ENCODE assay signal across 8 mouse cellular contexts in the genomic region with DNA sequence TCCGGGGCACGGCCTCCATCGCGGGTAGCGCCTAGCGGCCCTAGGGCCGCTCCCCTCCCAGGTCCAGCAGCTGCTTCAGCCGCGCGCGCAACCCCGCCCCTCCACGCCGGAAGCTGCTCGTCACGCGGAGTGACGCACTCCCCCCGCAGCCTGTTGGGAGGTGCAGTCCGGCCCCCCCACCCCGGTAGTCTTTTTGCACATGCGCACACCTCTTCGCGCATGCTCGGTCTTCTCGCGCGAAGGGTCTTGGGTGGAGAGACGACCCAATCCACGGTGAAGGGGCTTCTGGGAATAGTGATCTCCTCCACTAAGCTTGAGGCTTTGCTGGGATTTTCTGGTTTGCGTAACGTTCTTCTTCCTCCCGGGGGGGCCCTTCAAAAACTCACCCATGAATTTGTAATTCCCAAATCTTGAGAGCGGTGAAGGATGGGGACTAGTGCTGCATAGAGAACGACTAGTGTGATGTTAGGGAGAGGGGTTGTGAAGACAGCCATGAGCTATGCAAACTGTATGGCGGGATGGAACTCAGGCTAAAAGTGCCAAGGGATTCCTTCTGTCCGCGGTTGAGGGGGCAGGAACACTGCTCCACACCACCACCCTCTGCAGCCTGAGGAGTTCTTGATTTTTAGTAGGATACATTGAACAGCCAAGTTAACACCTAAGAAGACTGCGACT. TPM values are rescaled to one million over a fixed set of nuclear protein-coding genes. Genes with fewer than 3 reads are reported as not detected.
DNase-seq lines count a peak whose midpoint lies in the region; ATAC-seq and TF ChIP-seq lines count a peak whose summit lies in the region.

A gene (minus strand): TSS at position 115 of the 675 bp plus-strand sequence.

- H3K27ac ChIP-seq in bone marrow macrophage, adult 2 months (ENCODE audit: insufficient read depth, low read depth, low read length): peak within 1 kb of the TSS; percentile 89
- H3K27ac ChIP-seq in embryonic fibroblast, embryonic 13.5 days (ENCODE audit: insufficient read depth, low read length): peak within 1 kb of the TSS; percentile 86
- H3K27ac ChIP-seq in kidney, embryonic 14.5 days (ENCODE audit: low read depth, low read length): peak within 1 kb of the TSS; percentile 84
- peak within 1 kb of the TSS; percentile 87 for H3K27ac ChIP-seq in limb, embryonic 15.5 days

- no peak for TF ChIP-seq CTCF in bone marrow macrophage, adult 2 months (IDR thresholded peaks at IDR 0.05; ENCODE audit: low read depth, low read length)
- TF ChIP-seq CTCF in embryonic fibroblast, embryonic 13.5 days (IDR thresholded peaks at IDR 0.05; ENCODE audit: borderline replicate concordance, insufficient read depth, low read length): no peak

- H3K9me3 ChIP-seq in kidney, embryonic 14.5 days (ENCODE audit: control insufficient read depth, low read length): no peaks in the 10 kb centered on the region
- H3K9me3 ChIP-seq in limb, embryonic 15.5 days: no peaks in the 10 kb centered on the region

- peak within 1 kb of the TSS; percentile 89 for H3K4me2 ChIP-seq in kidney, embryonic 14.5 days (replicated peaks; ENCODE audit: low read depth, low read length)
- H3K4me2 ChIP-seq in limb, embryonic 15.5 days: peak within 1 kb of the TSS; percentile 81

- ATAC-seq in kidney, embryonic 14.5 days (ENCODE audit: low FRiP score, low TSS enrichment): peak; percentile 96
- peak; percentile 96 for ATAC-seq in limb, embryonic 15.5 days (ENCODE audit: insufficient number of reproducible peaks, low FRiP score, low TSS enrichment, low read depth)

- peak; percentile 70; the same call in 1 of the 2 replicates for TF ChIP-seq POLR2A in bone marrow macrophage, adult 2 months (IDR thresholded peaks at IDR 0.05; ENCODE audit: borderline replicate concordance, low read depth, low read length)
- peak; percentile 66 for TF ChIP-seq POLR2A in embryonic fibroblast, embryonic 13.5 days (IDR thresholded peaks at IDR 0.05; ENCODE audit: low read depth, low read length)

- H3K4me3 ChIP-seq in bone marrow macrophage, adult 2 months (ENCODE audit: insufficient read depth, low read length): peak within 1 kb of the TSS; percentile 87
- H3K4me3 ChIP-seq in embryonic fibroblast, embryonic 13.5 days (ENCODE audit: insufficient read depth, low read length): peak within 1 kb of the TSS; percentile 94
- peak within 1 kb of the TSS; percentile 90 for H3K4me3 ChIP-seq in kidney, embryonic 14.5 days (ENCODE audit: low read length)
- peak within 1 kb of the TSS; percentile 96 for H3K4me3 ChIP-seq in limb, embryonic 15.5 days

- H3K9ac ChIP-seq in kidney, embryonic 14.5 days (ENCODE audit: low read depth, low read length): peak within 1 kb of the TSS; percentile 88
- H3K9ac ChIP-seq in limb, embryonic 15.5 days: peak within 1 kb of the TSS; percentile 87

- peak; percentile 98 for DNase-seq in A20 (ENCODE audit: low read depth, low spot score)
- DNase-seq in heart, adult 9 months (ENCODE audit: low spot score in 2 of 2): peak; percentile 92 to 94
- peak; percentile 74 to 91 for DNase-seq in monocyte, adult 2 months (ENCODE audit: low read depth in 1 of 2, low spot score in 2 of 2)
- DNase-seq in spleen, postnatal 36 days (ENCODE audit: low spot score in 2 of 2): peak; percentile 93 to 94

- H3K4me1 ChIP-seq in bone marrow macrophage, adult 2 months (ENCODE audit: control insufficient read depth, insufficient read depth, low read length): peaks cover 21% of the 10 kb centered on the region
- H3K4me1 ChIP-seq in embryonic fibroblast, embryonic 13.5 days (ENCODE audit: control insufficient read depth, insufficient read depth, low read length): no peaks in the 10 kb centered on the region
- H3K4me1 ChIP-seq in kidney, embryonic 14.5 days (ENCODE audit: control insufficient read depth, insufficient read depth, low read length): peaks cover 11% of the 10 kb centered on the region
- H3K4me1 ChIP-seq in limb, embryonic 15.5 days: peaks cover 12% of the 10 kb centered on the region

- 1% methylated on average over 36 of the region's 39 CpGs for WGBS in kidney, embryonic 14.5 days
- under 1% methylated on average over 39 of the region's 39 CpGs for WGBS in limb, embryonic 15.5 days

- no peaks in the 10 kb centered on the region for H3K27me3 ChIP-seq in kidney, embryonic 14.5 days (ENCODE audit: control insufficient read depth, insufficient read depth, low read length)
- no peaks in the 10 kb centered on the region for H3K27me3 ChIP-seq in limb, embryonic 15.5 days

- H3K36me3 ChIP-seq in kidney, embryonic 14.5 days (ENCODE audit: control insufficient read depth, insufficient read depth, low read length): no peaks in the 10 kb centered on the region
- 0 out of 2 replicates have a peak, but pooled peaks cover 8% of the 10 kb centered on the region for H3K36me3 ChIP-seq in limb, embryonic 15.5 days

RNA-seq across cellular contexts. Expression of the gene that starts here (rescaled TPM):
- 28.5 and 29.9 TPM in 2 replicates for polyA plus RNA-seq in bone marrow macrophage, adult 2 months (2012; ENCODE audit: insufficient read depth, insufficient read length, missing spikeins)
- polyA plus RNA-seq in embryonic fibroblast, embryonic 13.5 days (2011; ENCODE audit: insufficient read length, low read depth, missing spikeins): 37.4 and 45.3 TPM in 2 replicates
- polyA plus RNA-seq in kidney, embryonic 14.5 days (2014; fragmentation: Nextera tagmentation; extraction: Ambion mirVana): 16.1 and 18.6 TPM in 2 replicates
- polyA plus RNA-seq in limb, embryonic 15.5 days (2015; fragmentation: Nextera tagmentation; extraction: Ambion mirVana): 16.5 and 17.1 TPM in 2 replicates

Comparison
In these comparisons a context has a peak if more than half of its experiments do, and no peak if none do; other contexts are left out.
1. Peak in every context shown above with its lines: DNase-seq, ATAC-seq, H3K4me3 ChIP-seq and H3K27ac ChIP-seq.